Mouse (Mus musculus) central nervous system, embryonic 11.5 days (tissue): ENCODE measurements around the gene Vegfd. TPM values are rescaled to one million over a fixed set of nuclear protein-coding genes. Genes with fewer than 3 reads are reported as not detected.

Experiments used
- polyA plus RNA-seq: library from polyadenylated mRNA; depleted of rRNA; stranded (reverse); fragments of >200 nt; gene quantifications from 2 replicates; pipeline ENCODE4 v1.2.3, GENCODE M21; 2012; rRNA removed

Gene Vegfd
- polyA plus RNA-seq: 0.94 and 2.2 TPM in 2 replicates

DNA sequence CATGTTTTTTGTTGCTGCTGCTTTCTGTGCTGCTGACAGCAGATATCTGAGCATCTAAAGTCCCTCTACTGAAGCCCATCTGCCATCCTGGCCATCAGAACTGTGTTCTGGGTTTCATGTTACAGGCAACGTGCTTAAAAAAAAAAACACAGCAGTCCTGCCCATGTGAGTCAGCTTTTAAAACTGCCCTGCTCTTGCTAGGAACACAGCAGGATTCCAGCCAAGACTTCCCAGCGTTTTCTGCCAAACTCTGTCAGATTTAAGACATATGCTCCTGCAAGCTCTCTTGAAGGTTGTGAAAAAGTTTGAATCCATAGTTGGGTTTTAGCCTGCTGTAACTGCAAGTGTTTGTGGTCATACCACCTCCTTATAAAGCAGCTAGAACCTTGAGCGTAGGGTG lies at the start of gene Vegfd:
Gene Vegfd (plus strand): TSS at position 298 of the 400 bp plus-strand sequence.

DNA sequence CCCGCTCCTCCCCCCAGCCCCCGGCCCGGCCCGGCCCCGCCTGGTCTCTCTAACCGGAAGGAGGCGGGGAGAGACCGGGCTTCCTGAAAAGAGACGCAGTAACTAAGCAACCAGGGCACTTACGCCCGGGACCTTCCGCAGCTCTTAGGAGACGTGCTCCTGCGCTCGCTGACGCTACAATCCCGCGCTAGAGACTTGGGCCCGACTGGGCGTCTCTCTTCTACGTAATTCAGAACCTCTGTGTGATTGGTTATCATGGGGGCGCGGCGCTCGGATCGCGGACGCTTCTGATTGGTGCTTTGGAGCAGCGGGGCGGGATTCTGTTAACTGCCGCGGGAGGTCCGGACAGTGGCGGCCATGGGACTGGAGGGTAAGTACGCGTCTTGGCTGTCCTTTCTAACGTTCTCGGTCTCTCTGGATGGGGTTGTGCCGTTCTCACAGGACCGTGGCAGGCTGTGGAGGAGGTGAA lies 46.3 kb downstream of the Vegfd start, which contains the start of gene Piga:
Gene Piga (plus strand): TSS at position 317 of the 469 bp plus-strand sequence.

DNA sequence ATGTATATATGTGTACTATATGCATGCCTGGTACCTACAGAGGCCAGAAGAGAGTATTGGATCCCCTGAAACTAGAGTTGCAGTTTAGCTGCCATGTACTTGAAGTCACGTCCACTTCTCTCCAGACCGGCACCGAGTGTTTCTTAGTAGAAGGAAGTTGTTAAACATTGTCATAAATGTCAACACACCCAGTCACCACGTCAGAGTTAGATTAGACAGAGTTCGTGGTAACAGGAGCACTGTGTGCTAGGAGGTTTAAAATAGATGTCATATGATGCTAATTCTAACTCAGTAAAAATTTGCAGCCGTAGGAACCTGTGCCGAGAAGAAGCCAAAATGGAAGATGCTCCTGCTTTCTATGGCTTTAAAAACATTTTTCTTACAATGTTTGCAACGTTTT lies 63.5 kb downstream of the Vegfd start, which contains the start of gene Asb11:
Gene Asb11 (plus strand): TSS at position 286 of the 400 bp plus-strand sequence.

Other genes starting within 250 kb of the Vegfd start
- gene Ace2, start 234.0 kb upstream of the Vegfd start, polyA plus RNA-seq: 0.19 and 0.73 TPM in 2 replicates
- 0.70 and 0.76 TPM in 2 replicates for gene Bmx, start 115.2 kb upstream of the Vegfd start, polyA plus RNA-seq
- 3.9 and 5.4 TPM in 2 replicates for gene Pir, start 104.0 kb upstream of the Vegfd start, polyA plus RNA-seq
- gene Piga, start 46.4 kb downstream of the Vegfd start, polyA plus RNA-seq: 12.5 and 14.9 TPM in 2 replicates
- 0.06 and 0.07 TPM in 2 replicates for gene Asb11, start 63.6 kb downstream of the Vegfd start, polyA plus RNA-seq
- 0.35 and 1.3 TPM in 2 replicates for gene Asb9, start 132.9 kb downstream of the Vegfd start, polyA plus RNA-seq